Mouse (Mus musculus): ENCODE measurements at regions not wholly inside any gene's neighbourhood (a gene's known extent, or its start where the extent isn't known, plus 50 kb on each side); places are given as distances from the start of the nearest gene placed in this dataset.

- Histone ChIP-seq H3K4me3 (no peak overlapping the region), H3K27ac (replicated peaks) (no peak overlapping the region), H3K4me1 (replicated peaks) (no peaks in the 10 kb centered on the region; the same call in 1 of the 2 replicates), H3K27me3 (no peaks in the 10 kb centered on the region), H3K36me3 (no peaks in the 10 kb centered on the region), H3K4me2 (no peak overlapping the region), H3K9me3 (no peaks in the 10 kb centered on the region), H3K9ac (no peak overlapping the region)
- whole genome bisulfite sequencing = 81% methylated on average over 4 of the region's 4 CpGs
- ATAC-seq (ENCODE audit: low FRiP score, low read depth) = no peak
Measured at GRCm38 (mm10) chr7:66528881-66529280, 101.6 kb upstream of the Aldh1a3 start.

- Histone ChIP-seq H3K4me3 (no peak overlapping the region), H3K4me2 (no peak overlapping the region), H3K27me3 (no peaks in the 10 kb centered on the region), H3K27ac (replicated peaks) (no peak overlapping the region), H3K9ac (no peak overlapping the region), H3K4me1 (replicated peaks) (no peaks in the 10 kb centered on the region; the same call in 1 of the 2 replicates), H3K9me3 (no peaks in the 10 kb centered on the region), H3K36me3 (no peaks in the 10 kb centered on the region)
- 65% methylated on average over 7 of the region's 7 CpGs for WGBS
- ATAC-seq (ENCODE audit: low FRiP score, low read depth) = no peak
Measured at GRCm38 (mm10) chr7:66523959-66524358, 96.6 kb upstream of the Aldh1a3 start.

- Histone ChIP-seq H3K36me3 (no peaks in the 10 kb centered on the region), H3K4me3 (no peak overlapping the region), H3K27ac (replicated peaks) (no peak overlapping the region), H3K9ac (no peak overlapping the region), H3K27me3 (no peaks in the 10 kb centered on the region), H3K9me3 (no peaks in the 10 kb centered on the region), H3K4me2 (no peak overlapping the region), H3K4me1 (replicated peaks) (no peaks in the 10 kb centered on the region; the same call in 1 of the 2 replicates)
- 100% methylated on average over 2 of the region's 2 CpGs for WGBS
- ATAC-seq (ENCODE audit: low FRiP score, low read depth) = no peak
Measured at GRCm38 (mm10) chr7:66521522-66521921, 94.2 kb upstream of the Aldh1a3 start.

GRCm38 (mm10) chr7:66516143-66516542 is 88.8 kb upstream of the Aldh1a3 start:
- Histone ChIP-seq H3K9me3 (0 out of 2 replicates have a peak, but pooled peaks cover 9% of the 10 kb centered on the region), H3K4me1 (replicated peaks) (no peaks in the 10 kb centered on the region), H3K36me3 (no peaks in the 10 kb centered on the region), H3K27ac (replicated peaks) (no peak overlapping the region), H3K4me2 (no peak overlapping the region), H3K9ac (no peak overlapping the region), H3K27me3 (no peaks in the 10 kb centered on the region), H3K4me3 (no peak overlapping the region)
- WGBS = 56% methylated on average over 4 of the region's 4 CpGs
- no peak for ATAC-seq (ENCODE audit: low FRiP score, low read depth)

GRCm38 (mm10) chr7:66513411-66513810 is 86.1 kb upstream of the Aldh1a3 start:
- H3K4me1 ChIP-seq (replicated peaks) = no peaks in the 10 kb centered on the region
- no peaks in the 10 kb centered on the region for H3K27me3 ChIP-seq
- ATAC-seq (ENCODE audit: low FRiP score, low read depth) = no peak
- no peak overlapping the region for H3K27ac ChIP-seq (replicated peaks)
- H3K4me3 ChIP-seq = no peak overlapping the region
- 0 out of 2 replicates have a peak, but pooled peaks cover 10% of the 10 kb centered on the region for H3K9me3 ChIP-seq
- no peak overlapping the region for H3K9ac ChIP-seq
- H3K4me2 ChIP-seq = no peak overlapping the region
- 74% methylated on average over 3 of the region's 3 CpGs for WGBS
- H3K36me3 ChIP-seq = no peaks in the 10 kb centered on the region

- H3K27me3 ChIP-seq = no peaks in the 10 kb centered on the region
- no peak overlapping the region for H3K9ac ChIP-seq
- no peak overlapping the region for H3K4me3 ChIP-seq
- no peak overlapping the region for H3K27ac ChIP-seq (replicated peaks)
- ATAC-seq (ENCODE audit: low FRiP score, low read depth) = no peak
- WGBS = 77% methylated on average over 2 of the region's 2 CpGs
- no peaks in the 10 kb centered on the region for H3K4me1 ChIP-seq (replicated peaks)
- no peaks in the 10 kb centered on the region for H3K36me3 ChIP-seq
- peaks cover 9% of the 10 kb centered on the region; the same call in 1 of the 2 replicates for H3K9me3 ChIP-seq
- H3K4me2 ChIP-seq = no peak overlapping the region
Measured at GRCm38 (mm10) chr7:66505734-66506133, 78.4 kb upstream of the Aldh1a3 start.

GRCm38 (mm10) chr7:66504519-66504918 is 77.2 kb upstream of the Aldh1a3 start:
- 96% methylated on average over 4 of the region's 4 CpGs for WGBS
- Histone ChIP-seq H3K9ac (no peak overlapping the region), H3K4me2 (no peak overlapping the region), H3K4me3 (no peak overlapping the region), H3K27ac (replicated peaks) (no peak overlapping the region), H3K27me3 (no peaks in the 10 kb centered on the region), H3K36me3 (no peaks in the 10 kb centered on the region), H3K9me3 (peaks cover 9% of the 10 kb centered on the region; the same call in 1 of the 2 replicates), H3K4me1 (replicated peaks) (no peaks in the 10 kb centered on the region)
- ATAC-seq (ENCODE audit: low FRiP score, low read depth) = no peak

GRCm38 (mm10) chr7:66501425-66501824 is 74.1 kb upstream of the Aldh1a3 start:
- 86% methylated on average over 6 of the region's 6 CpGs for WGBS
- Histone ChIP-seq H3K9ac (no peak overlapping the region), H3K9me3 (no peaks in the 10 kb centered on the region), H3K4me1 (replicated peaks) (no peaks in the 10 kb centered on the region), H3K4me3 (no peak overlapping the region), H3K4me2 (no peak overlapping the region), H3K36me3 (no peaks in the 10 kb centered on the region), H3K27ac (replicated peaks) (no peak overlapping the region), H3K27me3 (no peaks in the 10 kb centered on the region)
- no peak for ATAC-seq (ENCODE audit: low FRiP score, low read depth)

GRCm38 (mm10) chr7:66497480-66497879 is 70.2 kb upstream of the Aldh1a3 start:
- no peaks in the 10 kb centered on the region for H3K9me3 ChIP-seq
- H3K4me3 ChIP-seq = no peak overlapping the region
- H3K4me2 ChIP-seq = no peak overlapping the region
- H3K36me3 ChIP-seq = no peaks in the 10 kb centered on the region
- no peak overlapping the region for H3K27ac ChIP-seq (replicated peaks)
- H3K9ac ChIP-seq = no peak overlapping the region
- WGBS = 59% methylated on average over 1 of the region's 1 CpGs
- H3K4me1 ChIP-seq (replicated peaks) = no peaks in the 10 kb centered on the region
- ATAC-seq (ENCODE audit: low FRiP score, low read depth) = no peak
- H3K27me3 ChIP-seq = no peaks in the 10 kb centered on the region

GRCm38 (mm10) chr7:66493216-66493885 is 66.0 kb upstream of the Aldh1a3 start:
- no peak overlapping the region for H3K9ac ChIP-seq
- ATAC-seq (ENCODE audit: low FRiP score, low read depth) = no peak

GRCm38 (mm10) chr7:66492748-66493147 is 65.4 kb upstream of the Aldh1a3 start:
- no peaks in the 10 kb centered on the region; the same call in 1 of the 2 replicates for H3K9me3 ChIP-seq
- no peaks in the 10 kb centered on the region for H3K4me1 ChIP-seq (replicated peaks)
- no peak for ATAC-seq (ENCODE audit: low FRiP score, low read depth)
- no peaks in the 10 kb centered on the region for H3K27me3 ChIP-seq
- H3K9ac ChIP-seq = no peak overlapping the region
- 76% methylated on average over 12 of the region's 12 CpGs for WGBS
- no peak overlapping the region for H3K27ac ChIP-seq (replicated peaks)
- H3K4me2 ChIP-seq = no peak overlapping the region
- no peak overlapping the region for H3K4me3 ChIP-seq
- no peaks in the 10 kb centered on the region for H3K36me3 ChIP-seq

More at GRCm38 (mm10) chr7:66493216-66493885, 66.0 kb upstream of the Aldh1a3 start:
- H3K4me2 ChIP-seq = no peak overlapping the region
- no peaks in the 10 kb centered on the region; the same call in 1 of the 2 replicates for H3K9me3 ChIP-seq
- no peaks in the 10 kb centered on the region for H3K27me3 ChIP-seq
- H3K4me1 ChIP-seq (replicated peaks) = no peaks in the 10 kb centered on the region
- H3K36me3 ChIP-seq = no peaks in the 10 kb centered on the region
- no peak overlapping the region for H3K27ac ChIP-seq (replicated peaks)
- no peak overlapping the region for H3K4me3 ChIP-seq
- 71% methylated on average over 10 of the region's 10 CpGs for WGBS

GRCm38 (mm10) chr7:66491501-66491900 is 64.2 kb upstream of the Aldh1a3 start:
- Histone ChIP-seq H3K4me2 (no peak overlapping the region), H3K4me3 (no peak overlapping the region), H3K27ac (replicated peaks) (no peak overlapping the region), H3K9ac (no peak overlapping the region), H3K27me3 (no peaks in the 10 kb centered on the region), H3K36me3 (no peaks in the 10 kb centered on the region), H3K9me3 (no peaks in the 10 kb centered on the region; the same call in 1 of the 2 replicates), H3K4me1 (replicated peaks) (no peaks in the 10 kb centered on the region)
- WGBS = 84% methylated on average over 2 of the region's 2 CpGs
- no peak for ATAC-seq (ENCODE audit: low FRiP score, low read depth)

- H3K9ac ChIP-seq = no peak overlapping the region
- no peaks in the 10 kb centered on the region for H3K4me1 ChIP-seq (replicated peaks)
- no peak overlapping the region for H3K27ac ChIP-seq (replicated peaks)
- no peaks in the 10 kb centered on the region for H3K27me3 ChIP-seq
- H3K9me3 ChIP-seq = no peaks in the 10 kb centered on the region; the same call in 1 of the 2 replicates
- H3K4me3 ChIP-seq = no peak overlapping the region
- no peak overlapping the region for H3K4me2 ChIP-seq
- 90% methylated on average over 1 of the region's 1 CpGs for WGBS
- no peaks in the 10 kb centered on the region for H3K36me3 ChIP-seq
- ATAC-seq (ENCODE audit: low FRiP score, low read depth) = no peak
Measured at GRCm38 (mm10) chr7:66490073-66490472, 62.8 kb upstream of the Aldh1a3 start.

Data from hindbrain, embryonic 15.5 days (tissue).